In genomic region chr10:123800067-123800691, GRCm38 (mm10) we compare ENCODE assay signal across 10 mouse cellular contexts.
DNase-seq lines count a peak whose midpoint lies in the region; ATAC-seq lines count a peak whose summit lies in the region.
"Had no signal": no experiment of that assay in that cellular context is flagged by ENCODE, and none has a peak within 500 bp of the region (broad histone marks: within the 10 kb centered on the region; RNA-seq: fewer than 3 reads in every experiment).

No protein-coding gene starts in this region.

- H3K4me3 ChIP-seq in hindbrain, embryonic 11.5 days (ENCODE audit: low read depth, low read length), result no peak overlapping the region
- H3K4me3 ChIP-seq in hindbrain, embryonic 14.5 days (replicated peaks; ENCODE audit: low read length), result no peak overlapping the region
- no peak overlapping the region for H3K4me3 ChIP-seq in midbrain, embryonic 13.5 days (replicated peaks)
- H3K4me3 ChIP-seq in midbrain, embryonic 10.5 days, result no peak overlapping the region
- H3K4me3 ChIP-seq in forebrain, embryonic 15.5 days, result peak overlapping the region; percentile 10; the same call in 1 of the 2 replicates
- no peak overlapping the region for H3K4me3 ChIP-seq in neural tube, embryonic 13.5 days

- no peaks in the 10 kb centered on the region for H3K4me1 ChIP-seq in hindbrain, embryonic 11.5 days (replicated peaks; ENCODE audit: control insufficient read depth, insufficient read depth, low read length)
- H3K4me1 ChIP-seq in hindbrain, embryonic 14.5 days (replicated peaks; ENCODE audit: control insufficient read depth, insufficient read depth, low read length), result no peaks in the 10 kb centered on the region
- 0 out of 2 replicates have a peak, but pooled peaks cover 3% of the 10 kb centered on the region for H3K4me1 ChIP-seq in midbrain, embryonic 13.5 days (replicated peaks)
- H3K4me1 ChIP-seq in midbrain, embryonic 10.5 days, result no peaks in the 10 kb centered on the region
- peaks cover 9% of the 10 kb centered on the region; the same call in 1 of the 2 replicates for H3K4me1 ChIP-seq in forebrain, embryonic 15.5 days
- 0 out of 2 replicates have a peak, but pooled peaks cover 5% of the 10 kb centered on the region for H3K4me1 ChIP-seq in neural tube, embryonic 13.5 days (replicated peaks)

- no peak overlapping the region for H3K27ac ChIP-seq in hindbrain, embryonic 11.5 days (ENCODE audit: low read depth, low read length)
- H3K27ac ChIP-seq in hindbrain, embryonic 14.5 days, result no peak overlapping the region
- no peak overlapping the region for H3K27ac ChIP-seq in midbrain, embryonic 13.5 days
- no peak overlapping the region for H3K27ac ChIP-seq in midbrain, embryonic 10.5 days (replicated peaks)
- H3K27ac ChIP-seq in forebrain, embryonic 15.5 days (replicated peaks), result no peak overlapping the region
- no peak overlapping the region for H3K27ac ChIP-seq in neural tube, embryonic 13.5 days (replicated peaks)

- WGBS in hindbrain, embryonic 11.5 days, result 72% methylated on average over 18 of the region's 18 CpGs
- WGBS in hindbrain, embryonic 14.5 days, result 64% methylated on average over 18 of the region's 18 CpGs
- 51% methylated on average over 18 of the region's 18 CpGs for WGBS in midbrain, embryonic 13.5 days
- 74% methylated on average over 18 of the region's 18 CpGs for WGBS in midbrain, embryonic 10.5 days
- 15% methylated on average over 18 of the region's 18 CpGs for WGBS in forebrain, embryonic 15.5 days
- 56% methylated on average over 18 of the region's 18 CpGs for WGBS in neural tube, embryonic 13.5 days

- no peaks in the 10 kb centered on the region for H3K27me3 ChIP-seq in hindbrain, embryonic 11.5 days (ENCODE audit: control insufficient read depth, insufficient read depth, low read length)
- no peaks in the 10 kb centered on the region for H3K27me3 ChIP-seq in hindbrain, embryonic 14.5 days (ENCODE audit: control insufficient read depth, insufficient read depth, low read length)
- no peaks in the 10 kb centered on the region for H3K27me3 ChIP-seq in midbrain, embryonic 13.5 days
- H3K27me3 ChIP-seq in midbrain, embryonic 10.5 days (ENCODE audit: low read depth, poor library complexity, severe bottlenecking), result no peaks in the 10 kb centered on the region
- H3K27me3 ChIP-seq in forebrain, embryonic 15.5 days, result no peaks in the 10 kb centered on the region
- H3K27me3 ChIP-seq in neural tube, embryonic 13.5 days, result no peaks in the 10 kb centered on the region
- H3K27me3 ChIP-seq: CH12.LX had no signal

- no peak overlapping the region for H3K4me2 ChIP-seq in hindbrain, embryonic 11.5 days (replicated peaks; ENCODE audit: low read depth, low read length)
- no peak overlapping the region for H3K4me2 ChIP-seq in hindbrain, embryonic 14.5 days (replicated peaks)
- no peak overlapping the region for H3K4me2 ChIP-seq in midbrain, embryonic 13.5 days (replicated peaks)
- H3K4me2 ChIP-seq in forebrain, embryonic 15.5 days (replicated peaks), result peak overlapping the region; percentile 29
- 0 out of 2 replicates have a peak overlapping the region, but pooled peaks have one; percentile 11 for H3K4me2 ChIP-seq in neural tube, embryonic 13.5 days

- H3K9ac ChIP-seq in hindbrain, embryonic 11.5 days (ENCODE audit: low read depth, low read length), result no peak overlapping the region
- no peak overlapping the region for H3K9ac ChIP-seq in hindbrain, embryonic 14.5 days
- no peak overlapping the region for H3K9ac ChIP-seq in midbrain, embryonic 13.5 days (replicated peaks)
- H3K9ac ChIP-seq in forebrain, embryonic 15.5 days (replicated peaks), result no peak overlapping the region
- H3K9ac ChIP-seq in neural tube, embryonic 13.5 days, result no peak overlapping the region

- no peaks in the 10 kb centered on the region for H3K9me3 ChIP-seq in hindbrain, embryonic 11.5 days (ENCODE audit: control insufficient read depth, low read length)
- H3K9me3 ChIP-seq in hindbrain, embryonic 14.5 days (ENCODE audit: control insufficient read depth, low read length), result no peaks in the 10 kb centered on the region
- no peaks in the 10 kb centered on the region for H3K9me3 ChIP-seq in midbrain, embryonic 13.5 days
- no peaks in the 10 kb centered on the region for H3K9me3 ChIP-seq in midbrain, embryonic 10.5 days (replicated peaks)
- no peaks in the 10 kb centered on the region for H3K9me3 ChIP-seq in forebrain, embryonic 15.5 days
- no peaks in the 10 kb centered on the region for H3K9me3 ChIP-seq in neural tube, embryonic 13.5 days

- ATAC-seq in hindbrain, embryonic 11.5 days (ENCODE audit: low FRiP score), result no peak
- ATAC-seq in hindbrain, embryonic 14.5 days (ENCODE audit: low FRiP score), result no peak
- 0 out of 2 replicates have a peak, but pooled peaks have one; percentile 53 for ATAC-seq in midbrain, embryonic 13.5 days
- ATAC-seq in forebrain, embryonic 15.5 days (replicated peaks), result no peak; the same call in 1 of the 2 replicates
- no peak for ATAC-seq in neural tube, embryonic 13.5 days (ENCODE audit: low read depth)

- DNase-seq in hindbrain, embryonic 11.5 days (ENCODE audit: low spot score), result peak; percentile 5
- no peak for DNase-seq in hindbrain, embryonic 14.5 days (ENCODE audit: low spot score)
- DNase-seq in midbrain, embryonic 10.5 days (ENCODE audit: low spot score), result no peak
- DNase-seq in layer of hippocampus, postnatal 10 days (ENCODE audit: low spot score in 2 of 2), result no peak
- no peak for DNase-seq in adrenal gland, adult 18-20 months (ENCODE audit: low spot score in 2 of 2)
- DNase-seq: right cerebral cortex, postnatal 4 days had no signal

- no peaks in the 10 kb centered on the region for H3K36me3 ChIP-seq in hindbrain, embryonic 11.5 days (ENCODE audit: control insufficient read depth, insufficient read depth, low read length)
- no peaks in the 10 kb centered on the region for H3K36me3 ChIP-seq in hindbrain, embryonic 14.5 days (replicated peaks; ENCODE audit: control insufficient read depth, insufficient read depth)
- no peaks in the 10 kb centered on the region for H3K36me3 ChIP-seq in midbrain, embryonic 13.5 days
- H3K36me3 ChIP-seq in midbrain, embryonic 10.5 days, result no peaks in the 10 kb centered on the region
- H3K36me3 ChIP-seq in forebrain, embryonic 15.5 days, result no peaks in the 10 kb centered on the region
- no peaks in the 10 kb centered on the region for H3K36me3 ChIP-seq in neural tube, embryonic 13.5 days

Comparison
In these comparisons a context has a peak if more than half of its experiments do, and no peak if none do; other contexts are left out.
1. H3K4me2 ChIP-seq: peak in forebrain, embryonic 15.5 days (single experiment) and neural tube, embryonic 13.5 days (single experiment); none in hindbrain, embryonic 11.5 days (single experiment), hindbrain, embryonic 14.5 days (single experiment) and midbrain, embryonic 13.5 days (single experiment).